Mouse (Mus musculus): ENCODE measurements around the gene Dnajc10.

DNA sequence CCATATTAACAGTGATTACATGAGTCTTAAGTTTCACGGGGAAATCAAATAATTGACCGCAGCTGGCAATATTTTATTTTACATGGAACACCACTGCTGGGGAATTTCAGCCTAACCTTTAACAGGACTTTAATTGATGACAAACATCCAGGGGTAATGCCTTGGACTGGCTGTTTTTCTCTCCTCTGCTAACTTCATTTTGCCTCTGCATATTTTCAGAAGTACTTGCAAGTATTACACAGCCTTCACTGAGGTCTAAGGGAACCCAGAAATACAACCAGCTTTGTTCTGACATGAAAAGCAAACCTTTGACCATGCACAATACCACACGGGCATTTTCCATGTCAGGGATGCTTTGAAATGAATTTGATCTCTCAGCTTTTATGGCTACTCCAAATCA lies 81.6 kb downstream of the Dnajc10 start:
- no peak for TF ChIP-seq FLI1 (IDR thresholded peaks at IDR 0.05; ENCODE audit: low read length)
- TF ChIP-seq GATA1 (IDR thresholded peaks at IDR 0.05; ENCODE audit: borderline replicate concordance, low read length), result no peak

Measured in megakaryocyte, embryonic 14.5 days (primary cell).